Mouse (Mus musculus) CD4-positive naive resting alpha-beta T cell, adult 57 days (primary cell): Measurements from ENCODE around the gene Cux2. TPM values are rescaled to one million over a fixed set of nuclear protein-coding genes. Genes with fewer than 3 reads are reported as not detected.

Experiments
- total RNA-seq: library from RNA; stranded (reverse); gene quantifications from one replicate; pipeline ENCODE4 v1.2.4, GENCODE M21; 2023

Gene Cux2
- not detected for total RNA-seq

DNA sequence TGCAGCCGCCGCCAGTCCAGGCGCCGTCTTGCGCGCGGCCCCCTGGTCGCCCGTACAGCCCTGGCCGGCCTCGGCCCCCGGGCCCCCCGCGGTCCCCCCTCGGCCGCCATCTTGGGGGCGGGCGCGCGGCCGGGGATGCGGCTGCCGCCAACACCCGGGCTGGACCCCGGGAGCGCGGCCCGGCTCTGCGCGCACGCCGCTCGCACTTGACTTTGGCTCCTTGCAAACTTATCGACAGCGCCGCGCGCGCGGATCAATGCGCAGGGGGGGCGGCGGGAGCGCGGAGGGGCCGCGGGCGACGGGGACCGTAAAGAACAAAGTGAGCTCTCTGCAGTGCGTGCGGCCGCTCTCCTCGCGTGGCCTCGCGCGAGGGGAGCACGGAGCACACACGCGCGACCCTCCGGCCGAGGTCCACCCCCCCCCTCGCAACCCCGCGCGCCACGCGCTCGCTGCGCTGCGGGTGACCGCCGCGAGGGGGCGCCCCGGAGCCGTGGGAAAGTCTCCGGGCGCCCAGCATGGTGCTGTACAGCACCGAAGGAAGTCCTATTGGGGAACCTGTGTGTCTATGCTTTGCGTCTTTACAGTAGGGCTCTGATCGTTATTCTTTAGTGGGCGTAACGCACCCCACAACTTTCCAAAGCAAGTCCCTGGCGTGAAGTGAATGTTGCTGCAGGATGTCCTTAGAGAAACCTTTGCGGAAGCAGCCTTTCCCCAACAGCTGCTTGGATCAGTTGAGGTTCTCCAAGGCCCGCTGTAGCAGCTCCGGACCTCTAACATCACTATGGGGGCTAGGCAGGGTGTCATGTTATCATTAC lies at the start of gene Cux2:
Gene Cux2 (minus strand): TSS at position 86 of the 815 bp plus-strand sequence.

DNA sequence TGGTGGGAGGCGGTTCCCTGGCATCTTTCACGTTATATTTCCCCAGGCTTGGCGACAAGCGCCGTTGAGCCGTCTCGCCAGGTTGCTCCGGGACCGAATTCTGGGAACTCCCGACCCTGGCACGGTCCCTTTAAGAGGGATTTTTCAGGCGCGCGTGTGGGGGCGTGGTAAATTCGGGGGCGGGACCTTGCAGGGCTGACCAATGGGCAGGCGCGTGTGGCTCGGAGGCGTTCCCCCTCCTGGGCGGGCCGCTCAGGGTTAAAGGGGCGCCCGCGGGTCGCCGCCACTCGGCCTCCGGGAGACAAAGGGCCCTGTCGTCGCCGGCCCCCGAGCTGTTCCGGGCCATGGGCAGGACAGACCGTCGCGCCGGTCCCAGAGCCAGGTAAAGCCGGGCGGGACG lies 201.2 kb downstream of the Cux2 start, which contains the start of gene Pheta1:
Gene Pheta1 (plus strand): TSS at position 242 of the 400 bp plus-strand sequence.

DNA sequence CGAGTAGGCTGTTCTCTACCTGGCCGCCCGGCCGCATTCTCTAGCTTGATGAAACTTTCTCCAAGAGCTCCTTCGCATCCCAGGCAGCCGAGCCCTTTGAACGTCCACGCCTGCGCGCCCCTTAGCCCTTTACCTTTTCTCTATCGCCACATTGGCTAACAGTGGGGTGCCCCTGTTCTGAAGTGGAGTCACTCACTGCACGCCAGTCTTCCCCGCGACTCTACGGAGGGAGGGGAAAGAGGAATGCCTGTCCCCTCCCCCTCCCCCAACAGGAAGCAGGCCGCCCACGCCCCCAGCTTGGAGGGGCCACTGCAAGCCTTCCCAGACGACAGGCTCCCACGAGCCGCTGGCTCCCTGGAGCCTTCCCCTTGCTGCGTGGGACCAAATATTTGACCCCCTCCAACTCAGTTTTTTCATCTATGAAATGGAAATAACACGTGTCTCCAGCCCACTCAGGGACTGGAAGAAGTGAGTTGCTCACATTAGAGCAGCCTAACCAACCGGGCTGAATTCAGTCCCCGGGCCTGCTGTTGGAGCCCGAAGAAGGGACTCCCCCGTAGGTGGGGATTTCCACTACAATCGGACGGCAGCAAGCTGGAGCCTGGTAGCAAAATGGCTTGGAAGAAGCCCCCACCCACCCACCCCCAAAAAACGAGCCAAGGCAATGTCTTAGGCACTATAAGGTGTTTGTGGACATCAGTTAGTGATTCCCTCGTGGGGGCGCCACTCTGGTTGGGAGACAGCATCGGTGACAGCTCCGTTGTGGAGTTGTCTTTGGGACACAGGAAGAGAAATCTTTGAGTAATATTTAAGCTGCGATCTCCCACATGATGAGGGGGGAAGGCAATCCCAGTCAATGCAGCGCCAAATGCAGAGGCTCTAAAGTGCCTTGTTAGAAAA lies 212.2 kb downstream of the Cux2 start, which contains the start of gene Sh2b3:
Gene Sh2b3 (minus strand): TSS at position 206 of the 900 bp plus-strand sequence.

Other genes with a start within 250 kb of the Cux2 start
- 36.9 TPM for gene Sh2b3, start 212.5 kb downstream of the Cux2 start, total RNA-seq
- gene Pheta1, start 201.1 kb downstream of the Cux2 start, total RNA-seq: 3.3 TPM
- not detected for gene Myl2, start 50.8 kb upstream of the Cux2 start, total RNA-seq
- not detected for gene Ccdc63, start 90.7 kb upstream of the Cux2 start, total RNA-seq
- 278 TPM for gene Ppp1cc, start 108.2 kb upstream of the Cux2 start, total RNA-seq
- 82.9 TPM for gene Hvcn1, start 156.7 kb upstream of the Cux2 start, total RNA-seq
- 3.2 TPM for gene Tctn1, start 214.4 kb upstream of the Cux2 start, total RNA-seq
- gene Pptc7, start 234.3 kb upstream of the Cux2 start, total RNA-seq: 36.9 TPM